Mouse (Mus musculus) CH12.LX (cell line): ENCODE data around the gene 4930544D05Rik.

ENCODE experiments used
- CTCF ChIP-seq, 2 experiments: IDR thresholded peaks in 1 of 2; conservative IDR thresholded peaks in 1 of 2; 2 replicates each; pipeline ENCODE4 v1.5.1; 2011 to 2012; ENCODE audit warnings: low read depth in 2 of 2, low read length in 2 of 2, improper control_type of control experiment in 1 of 2, inconsistent platforms in 1 of 2, mild to moderate bottlenecking in 1 of 2, moderate library complexity in 1 of 2
- EP300 ChIP-seq: IDR thresholded peaks from 2 replicates; pipeline ENCODE4 v1.6.1; 2011; ENCODE audit warnings: low read length, improper control_type of control experiment
- IRF4 ChIP-seq: IDR thresholded peaks from 2 replicates; pipeline ENCODE4 v1.6.1; 2014; ENCODE audit warnings: low read depth, mild to moderate bottlenecking, inconsistent platforms, low read length, improper control_type of control experiment
- POLR2A ChIP-seq: IDR thresholded peaks from 2 replicates; pipeline ENCODE4 v1.6.1; 2011; ENCODE audit warnings: low read depth, mild to moderate bottlenecking, improper control_type of control experiment, low read length
- UBTF ChIP-seq: IDR thresholded peaks from 2 replicates; pipeline ENCODE4 v1.6.1; 2012; ENCODE audit warnings: low read depth, mild to moderate bottlenecking, inconsistent platforms, low read length, improper control_type of control experiment, moderate library complexity
- USF1 ChIP-seq: IDR thresholded peaks from 2 replicates; pipeline ENCODE4 v1.6.1; 2014; ENCODE audit warnings: low read depth, mild to moderate bottlenecking, inconsistent platforms, low read length, improper control_type of control experiment

DNA sequence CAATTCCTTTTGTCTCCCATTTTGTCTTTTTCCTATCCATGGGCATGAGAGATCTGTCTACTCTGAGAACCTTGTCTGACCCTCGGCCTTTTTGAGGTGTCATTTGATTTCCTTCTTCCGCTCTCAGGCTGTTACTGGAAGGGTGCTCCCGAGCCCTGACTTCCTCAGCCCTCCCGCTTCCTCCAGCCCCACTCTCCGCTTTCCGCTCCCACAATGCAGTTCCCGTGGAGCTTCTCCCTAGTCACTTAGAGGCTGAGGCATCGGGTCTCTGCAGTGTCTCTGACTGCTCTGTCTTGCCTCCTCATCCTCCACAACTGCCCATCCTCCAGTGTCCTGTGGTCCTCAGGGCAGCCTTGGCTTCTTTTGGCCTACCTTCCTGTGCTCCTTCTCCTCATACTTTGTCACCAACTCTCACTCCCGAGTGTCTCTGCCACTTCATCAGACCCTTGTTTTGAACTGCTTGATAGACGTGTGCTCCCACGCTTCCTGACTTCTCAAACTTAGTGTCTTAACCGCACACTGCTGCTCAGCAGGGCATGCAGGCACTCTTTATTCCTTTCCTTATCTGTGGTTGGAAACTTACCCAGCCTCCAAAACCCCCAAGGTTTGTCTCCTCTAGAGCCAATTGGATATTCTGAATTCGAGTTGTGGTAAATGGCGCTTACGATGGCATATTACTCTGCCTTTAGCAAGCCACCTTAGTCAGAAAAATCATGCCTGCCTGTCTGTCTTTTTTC is 21.2 kb upstream of the 4930544D05Rik start:
- TF ChIP-seq USF1: no peak
- no peak for TF ChIP-seq CTCF (conservative IDR thresholded peaks at IDR 0.05 in 1 of 2, IDR thresholded peaks at IDR 0.05 in 1 of 2; ENCODE audit: low read depth in 2 of 2, low read length in 2 of 2)
- TF ChIP-seq POLR2A: no peak
- TF ChIP-seq UBTF: no peak
- peak; percentile 81 for TF ChIP-seq EP300
- TF ChIP-seq IRF4: 0 out of 2 replicates have a peak, but pooled peaks have one; percentile 45
